Mouse (Mus musculus) testis, postnatal 10 days (tissue): ENCODE data around the gene Cfap54.
A peak's percentile ranks its signal among the peaks of the same experiment; 100 is the strongest.

Source experiments
- DNase-seq: peaks from one replicate; pipeline ENCODE4 v3.0.0; 2021; ENCODE audit warnings: low spot score

The Cfap54 gene

DNA sequence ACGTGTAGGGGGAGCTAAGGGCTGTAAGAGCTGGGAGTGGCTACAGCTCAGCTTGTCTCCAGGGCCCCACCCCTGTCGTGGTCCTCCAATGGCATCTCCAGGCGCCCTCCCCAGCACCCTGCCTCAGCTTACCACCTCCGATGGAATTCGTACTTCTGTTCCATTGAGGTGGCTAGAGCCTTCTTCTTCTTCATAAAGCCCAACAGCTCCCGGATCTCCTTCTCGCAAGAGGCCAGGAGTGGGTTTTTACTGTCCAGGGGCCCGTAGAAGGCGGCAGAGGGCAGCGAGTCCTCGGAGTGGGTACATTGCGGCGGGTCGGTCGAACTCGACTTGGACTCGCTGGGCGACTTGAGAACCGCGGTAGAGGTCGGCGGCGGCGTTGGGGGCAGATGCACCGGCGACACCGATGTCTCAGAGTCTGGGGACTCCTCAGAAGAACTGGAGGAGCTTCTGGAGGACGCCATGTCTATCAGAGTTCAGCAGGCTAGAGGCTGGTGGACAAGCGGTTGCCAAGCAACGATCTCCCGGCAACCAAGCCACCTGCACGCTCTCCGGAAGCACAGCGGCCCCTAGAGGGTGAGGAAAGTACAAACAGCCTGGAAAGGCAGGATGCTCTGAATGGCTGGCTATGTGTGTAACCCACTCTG, at the start of gene Cfap54:
Gene Cfap54, minus strand, starts transcription at position 486 of the 647 bp plus-strand sequence.
- DNase-seq = peak; percentile 93

DNA sequence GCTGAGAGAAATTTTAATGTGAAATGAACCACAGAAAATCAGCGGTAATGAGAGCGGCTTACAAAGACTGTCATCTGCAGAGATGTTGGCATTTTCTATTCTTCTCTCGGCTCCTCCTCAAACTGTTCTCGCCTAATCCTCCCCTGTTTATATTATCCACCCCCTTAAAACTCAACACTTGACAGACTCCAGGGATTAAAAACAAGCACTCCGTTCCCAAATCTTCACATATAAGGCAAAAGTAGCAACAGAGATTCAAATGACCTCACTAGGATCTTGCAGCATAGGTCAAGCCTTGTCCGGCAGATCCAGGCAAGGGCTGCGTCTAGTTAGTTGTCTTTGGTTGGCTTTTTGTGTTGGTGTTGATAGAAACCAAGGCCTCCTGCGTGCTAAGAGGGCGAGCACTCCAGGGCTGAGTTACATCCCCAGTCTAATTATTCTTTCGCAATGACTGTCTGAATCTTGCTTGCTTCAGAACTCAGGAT, 49.1 kb upstream of the Cfap54 start:
- DNase-seq = no peak

- no peak for DNase-seq
These were observed 48.6 kb upstream of the Cfap54 start for GRCm38 (mm10) chr10:93129904-93130455.

DNA sequence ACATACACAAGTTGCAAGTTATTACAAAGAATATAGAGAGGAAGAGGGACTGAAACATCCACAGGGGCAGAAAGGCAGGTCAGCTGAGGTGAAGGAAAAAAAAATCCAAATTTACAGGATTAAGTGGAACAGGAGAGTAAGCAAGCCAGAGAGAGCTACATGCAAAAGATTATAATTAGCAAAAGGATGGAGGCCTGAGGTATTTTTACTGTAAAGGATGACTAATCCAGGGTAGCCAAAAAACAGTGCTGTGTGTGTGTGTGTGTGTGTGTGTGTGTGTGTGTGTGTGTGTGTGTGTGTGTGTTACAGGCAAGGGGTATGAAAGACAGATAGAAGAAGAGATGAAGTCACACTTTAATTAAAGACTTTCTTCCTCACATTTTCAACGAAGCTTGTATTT, 47.9 kb upstream of the Cfap54 start:
- DNase-seq = no peak

DNA sequence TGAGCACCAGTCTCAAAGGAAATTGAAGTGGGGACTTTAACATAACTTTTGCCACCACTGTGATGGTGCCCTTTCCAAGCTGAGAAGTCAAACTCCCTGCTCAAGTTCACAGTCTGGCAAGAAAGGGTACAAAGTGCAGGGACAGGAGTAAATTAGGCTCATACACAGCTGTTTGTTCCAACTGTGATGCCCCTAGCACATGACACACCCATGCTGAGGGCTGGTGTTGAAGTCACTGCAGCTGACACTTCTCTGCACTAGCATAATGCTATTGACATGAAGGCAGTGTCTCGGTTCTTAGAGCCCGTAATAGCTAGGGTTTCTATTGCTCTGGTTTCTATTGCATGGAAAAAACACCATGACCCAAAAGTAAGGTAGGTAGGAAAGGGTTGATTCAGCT, 47.1 kb upstream of the Cfap54 start:
- no peak for DNase-seq

DNA sequence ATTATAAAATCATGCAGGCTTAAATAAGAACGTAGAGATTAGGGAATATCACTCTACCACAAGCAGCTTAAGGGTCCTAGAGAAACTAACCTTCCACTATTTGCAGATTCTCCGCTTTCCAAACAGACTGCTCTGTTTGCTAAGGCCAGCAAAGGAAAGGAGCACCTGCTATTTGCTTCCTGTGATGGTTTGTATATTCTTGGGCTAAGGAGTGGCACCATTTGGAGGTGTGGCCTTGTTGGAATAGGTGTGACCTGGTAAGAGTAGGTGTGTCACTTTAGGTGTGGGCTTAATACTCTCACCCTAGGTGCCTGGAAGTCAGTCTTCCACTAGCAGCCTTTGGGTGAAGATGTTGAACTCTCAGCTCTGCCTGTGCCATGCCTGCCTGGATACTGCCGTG, 44.6 kb upstream of the Cfap54 start:
- DNase-seq = no peak

- DNase-seq = no peak
These were observed 42.7 kb upstream of the Cfap54 start for GRCm38 (mm10) chr10:93123957-93124613.

- no peak for DNase-seq
These were observed 41.9 kb upstream of the Cfap54 start for GRCm38 (mm10) chr10:93123310-93123709.

DNA sequence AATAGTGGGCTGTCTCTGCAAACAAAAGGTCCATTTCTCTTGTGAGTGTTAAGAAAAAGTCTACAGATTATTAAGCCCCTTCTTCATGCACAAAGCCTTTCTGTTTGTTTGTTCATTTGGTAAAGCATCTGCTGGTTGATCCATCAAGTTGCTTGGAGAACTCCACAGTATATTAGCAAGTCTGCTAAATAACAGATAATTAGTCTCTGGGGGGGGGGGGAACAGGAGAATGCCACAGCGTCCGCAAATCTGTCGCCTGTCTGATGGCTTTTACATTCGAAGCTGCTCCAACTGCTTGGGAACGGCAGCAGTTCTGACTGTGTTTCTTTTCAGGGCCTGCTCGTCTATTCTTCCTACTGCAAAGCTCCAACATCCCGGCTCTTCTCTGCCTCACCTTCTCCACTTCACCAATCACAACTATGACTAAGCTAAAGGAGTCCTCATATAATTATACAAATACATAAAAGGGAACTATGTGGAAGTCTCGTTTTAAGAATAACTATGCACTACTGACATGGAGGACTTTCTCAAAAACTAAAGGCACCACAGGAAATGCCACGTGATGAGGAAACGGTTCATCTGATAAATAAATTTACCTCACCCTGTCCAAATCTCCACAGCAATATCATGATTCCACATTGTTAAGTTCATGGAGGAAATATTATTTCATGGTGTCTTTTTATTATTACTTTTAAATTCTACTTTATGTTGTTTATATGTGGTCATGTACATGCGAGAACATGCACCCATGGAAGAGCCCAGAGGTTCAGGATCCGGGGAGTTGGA, 41.2 kb upstream of the Cfap54 start:
- no peak for DNase-seq

GRCm38 (mm10) chr10:93121262-93121860, 39.9 kb upstream of the Cfap54 start:
- no peak for DNase-seq

- no peak for DNase-seq
These were observed 38.4 kb upstream of the Cfap54 start for GRCm38 (mm10) chr10:93119809-93120208.

DNA sequence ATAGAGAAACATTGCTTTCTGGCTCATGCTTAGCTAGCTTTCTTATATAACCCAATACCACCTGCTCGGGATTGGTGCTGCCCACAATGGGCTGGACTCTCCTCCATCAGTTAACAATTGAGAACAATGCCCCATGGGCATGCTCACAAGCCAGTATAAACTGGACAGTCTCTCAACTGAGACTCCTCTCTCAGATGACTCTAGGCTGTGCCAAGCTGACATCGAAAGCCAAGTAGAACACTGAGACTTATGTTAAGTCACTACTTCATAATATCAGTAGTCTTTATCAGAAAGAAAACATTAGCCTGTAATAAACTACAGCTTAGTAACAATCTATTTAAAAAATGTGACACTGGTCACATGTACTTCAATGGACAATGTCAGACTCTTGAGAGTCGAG, 35.2 kb upstream of the Cfap54 start:
- DNase-seq = no peak

DNA sequence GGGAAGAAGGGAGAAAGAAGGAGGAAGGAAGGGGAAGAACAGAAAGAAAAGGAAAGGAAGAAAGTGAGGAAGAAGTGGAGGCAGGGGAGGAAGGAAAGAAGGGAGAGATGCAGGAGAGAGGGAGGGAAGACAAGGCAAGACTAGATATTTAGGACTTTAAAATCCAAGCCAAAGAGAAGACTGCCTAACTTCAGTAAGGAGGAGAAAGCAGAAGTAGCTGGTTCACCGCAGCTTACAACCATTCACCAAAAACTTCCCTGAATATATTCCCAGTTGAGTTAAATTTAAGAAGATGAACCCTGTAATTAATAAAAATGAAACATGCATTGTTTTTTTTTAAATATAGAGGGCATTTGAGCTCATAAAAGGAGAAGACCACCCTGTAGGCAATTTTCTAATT, 34.3 kb upstream of the Cfap54 start:
- no peak for DNase-seq

DNA sequence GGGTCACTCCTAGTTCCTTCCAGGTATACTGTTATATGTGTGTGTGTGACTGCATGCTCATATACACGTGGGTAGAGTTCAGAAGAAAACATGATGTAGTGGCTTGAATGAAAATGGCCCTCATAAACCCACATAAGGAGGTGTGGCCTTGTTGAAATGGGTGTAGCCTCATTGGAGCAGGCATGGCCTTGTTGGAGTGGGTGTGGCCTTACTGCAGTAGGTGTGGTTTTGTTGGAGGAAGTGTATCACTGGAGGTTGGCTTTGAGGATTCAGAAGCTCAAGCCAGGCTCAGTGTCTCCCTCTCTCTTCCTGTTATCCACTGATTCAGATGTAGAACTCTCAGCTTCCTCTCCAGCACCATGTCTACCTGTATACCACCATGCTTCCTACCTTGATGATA, 33.4 kb upstream of the Cfap54 start:
- DNase-seq = no peak

- no peak for DNase-seq
These were observed 32.5 kb upstream of the Cfap54 start for GRCm38 (mm10) chr10:93113968-93114367.

GRCm38 (mm10) chr10:93112021-93112420, 30.6 kb upstream of the Cfap54 start:
- no peak for DNase-seq

DNA sequence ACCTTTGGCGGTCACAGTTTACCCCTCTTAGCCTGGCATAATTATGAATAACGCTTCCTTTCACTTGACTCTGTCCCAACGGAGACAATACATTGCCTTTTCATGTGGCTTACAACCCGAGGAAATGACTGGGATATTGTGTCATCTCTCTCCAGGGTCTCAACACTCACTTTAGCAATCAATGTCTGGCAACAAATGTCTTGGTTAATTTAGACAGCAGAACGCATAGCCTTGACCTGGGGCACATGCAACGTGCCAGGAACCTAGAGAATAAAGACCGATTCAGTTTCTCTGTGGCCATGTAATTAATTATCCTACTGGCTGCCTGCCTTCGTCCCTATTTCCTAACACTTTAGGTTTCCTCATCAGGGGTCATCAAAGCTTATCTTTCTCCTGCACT, 30.0 kb upstream of the Cfap54 start:
- no peak for DNase-seq

DNA sequence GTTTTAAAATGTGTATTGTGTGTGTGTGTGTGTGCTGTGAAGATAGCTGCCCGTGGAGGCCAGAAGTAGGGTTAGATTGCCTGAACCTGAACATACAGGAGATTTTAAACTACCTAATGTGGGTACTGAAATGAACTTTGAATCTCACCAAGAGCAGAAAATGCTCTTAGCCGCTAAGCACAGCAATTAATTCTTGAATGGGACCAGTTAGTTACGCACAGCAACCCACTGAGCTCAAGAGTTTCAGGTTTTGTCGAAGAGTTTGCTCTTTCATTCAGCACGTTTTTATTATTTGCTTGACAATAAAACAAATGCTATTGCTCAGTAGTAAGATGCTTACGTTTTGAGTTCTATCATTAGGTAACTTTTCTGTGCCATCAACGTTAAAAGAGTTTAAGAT, 23.9 kb upstream of the Cfap54 start:
- DNase-seq = no peak

DNA sequence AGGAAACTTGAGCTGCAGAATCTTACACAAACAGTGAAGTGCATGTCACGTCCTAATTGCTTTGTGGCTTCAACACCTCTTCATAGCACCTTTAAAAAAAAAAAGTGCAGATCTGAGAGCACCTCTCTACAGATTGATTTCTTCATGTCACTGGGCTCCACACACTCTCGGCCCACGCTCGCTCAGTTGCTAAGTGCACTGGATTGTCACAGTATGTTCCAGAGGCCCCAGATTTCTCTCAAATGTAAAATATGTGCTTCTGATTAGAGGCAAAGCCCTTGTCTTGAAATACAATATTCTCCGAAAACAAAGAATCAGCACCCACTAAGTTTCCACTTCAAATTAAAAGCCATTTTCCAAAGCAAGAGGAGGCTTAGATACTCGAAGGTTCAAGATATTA, 22.9 kb upstream of the Cfap54 start:
- no peak for DNase-seq

DNA sequence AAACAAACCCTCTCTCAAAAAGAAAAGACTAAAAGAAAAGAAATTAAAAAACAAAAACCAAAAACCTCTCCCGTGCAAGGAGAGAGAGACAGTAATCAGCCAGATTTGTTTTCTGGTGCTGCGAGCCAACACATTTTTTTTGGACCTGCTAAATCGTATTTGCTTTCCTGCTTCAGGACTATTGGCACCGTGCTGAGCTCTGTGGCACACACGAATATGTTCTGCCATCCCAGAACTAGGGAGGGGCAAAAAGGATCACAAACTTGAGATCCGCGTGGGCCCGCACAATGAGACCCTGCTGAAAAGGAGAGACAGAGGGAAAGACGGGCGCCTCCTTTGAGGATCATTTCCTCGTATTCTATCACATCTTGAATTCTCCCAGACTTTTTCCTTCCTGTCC, 22.3 kb upstream of the Cfap54 start:
- no peak for DNase-seq

GRCm38 (mm10) chr10:93102321-93102720, 20.9 kb upstream of the Cfap54 start:
- DNase-seq = no peak

GRCm38 (mm10) chr10:93098211-93098805, 16.9 kb upstream of the Cfap54 start:
- no peak for DNase-seq
